Mouse (Mus musculus) heart, embryonic 16.5 days (tissue): ENCODE measurements at regions not wholly inside any gene's neighbourhood (a gene's known extent, or its start where the extent isn't known, plus 50 kb on each side); places are given as distances from the start of the nearest gene placed in this dataset.

Experiments
- ATAC-seq: fragments of 200-750 bp; cut with Nextera tagmentation; replicated peaks from 2 replicates; pipeline ENCODE4 v1.8.0; 2017; ENCODE audit warnings: moderate number of reproducible peaks; ENCODE audit not compliant: insufficient read depth, low FRiP score; ENCODE audit errors: extremely low read depth
- H3K27ac ChIP-seq: fragments of 300-500 bp; sonication (generic); 2 replicates; pipeline ENCODE4 v1.5.1; 2014; ENCODE audit warnings: mild to moderate bottlenecking, low read length, control low read depth, moderate library complexity
- H3K27me3 ChIP-seq: fragments of 300-500 bp; sonication (generic); 2 replicates; pipeline ENCODE4 v1.6.1; 2014; ENCODE audit warnings: low read length, mixed read lengths; ENCODE audit not compliant: control insufficient read depth, insufficient read depth
- H3K36me3 ChIP-seq: fragments of 300-500 bp; sonication (generic); 2 replicates; pipeline ENCODE4 v1.6.1; 2014; ENCODE audit not compliant: control insufficient read depth, insufficient read depth
- H3K4me1 ChIP-seq: fragments of 300-500 bp; sonication (generic); 2 replicates; pipeline ENCODE4 v1.6.1; 2014; ENCODE audit warnings: low read length, mixed read lengths; ENCODE audit not compliant: control insufficient read depth, insufficient read depth
- H3K4me2 ChIP-seq: fragments of 300-500 bp; sonication (generic); 2 replicates; pipeline ENCODE4 v1.6.1; 2014; ENCODE audit warnings: low read depth, mild to moderate bottlenecking, control low read depth, low read length
- H3K4me3 ChIP-seq: fragments of 300-500 bp; sonication (generic); 2 replicates; pipeline ENCODE4 v1.5.1; 2014; ENCODE audit warnings: mild to moderate bottlenecking, control low read depth, low read length
- H3K9ac ChIP-seq: fragments of 300-500 bp; sonication (generic); 2 replicates; pipeline ENCODE4 v1.6.1; 2014; ENCODE audit warnings: low read length, control low read depth
- H3K9me3 ChIP-seq: fragments of 300-500 bp; sonication (generic); replicated peaks from 2 replicates; pipeline ENCODE4 v1.6.1; 2016; ENCODE audit warnings: low read length; ENCODE audit not compliant: control insufficient read depth
- WGBS: fragments of 180-500 bp; shearing (Covaris S2); extraction: QIAGEN DNeasy Blood & Tissue Kit; methylation state at CpG from one replicate; pipeline ENCODE4 v1.1.7; 2014; 5-methylcytosine and 5-hydroxymethylcytosine counted together

GRCm38 (mm10) chr11:43952151-43952550 lies 51.1 kb upstream of the Adra1b start:
- no peak overlapping the region for H3K9ac ChIP-seq
- no peak overlapping the region for H3K4me2 ChIP-seq
- H3K27ac ChIP-seq = no peak overlapping the region
- no peak overlapping the region for H3K4me3 ChIP-seq
- WGBS = 71% methylated on average over 1 of the region's 1 CpGs
- H3K4me1 ChIP-seq = no peaks in the 10 kb centered on the region
- H3K27me3 ChIP-seq = no peaks in the 10 kb centered on the region
- H3K9me3 ChIP-seq = no peaks in the 10 kb centered on the region
- ATAC-seq = no peak
- H3K36me3 ChIP-seq = no peaks in the 10 kb centered on the region

GRCm38 (mm10) chr11:43958241-43958975 lies 57.4 kb upstream of the Adra1b start:
- Histone ChIP-seq H3K9ac (no peak overlapping the region), H3K9me3 (no peaks in the 10 kb centered on the region), H3K4me1 (peaks cover 12% of the 10 kb centered on the region; the same call in 1 of the 2 replicates), H3K27ac (no peak overlapping the region), H3K4me2 (no peak overlapping the region), H3K36me3 (no peaks in the 10 kb centered on the region), H3K4me3 (no peak overlapping the region), H3K27me3 (no peaks in the 10 kb centered on the region)
- 63% methylated on average over 3 of the region's 3 CpGs for WGBS
- no peak for ATAC-seq

GRCm38 (mm10) chr11:43958976-43959315 lies 57.9 kb upstream of the Adra1b start:
- WGBS = 29% methylated on average over 2 of the region's 2 CpGs
- Histone ChIP-seq H3K4me1 (peaks cover 12% of the 10 kb centered on the region; the same call in 1 of the 2 replicates), H3K27me3 (no peaks in the 10 kb centered on the region), H3K4me3 (no peak overlapping the region), H3K36me3 (no peaks in the 10 kb centered on the region), H3K27ac (no peak overlapping the region), H3K4me2 (no peak overlapping the region), H3K9ac (no peak overlapping the region), H3K9me3 (no peaks in the 10 kb centered on the region)
- ATAC-seq = no peak

GRCm38 (mm10) chr11:43960348-43961105 lies 59.5 kb upstream of the Adra1b start:
- peak overlapping the region; percentile 21; the same call in 1 of the 2 replicates for H3K27ac ChIP-seq
- peaks cover 12% of the 10 kb centered on the region; the same call in 1 of the 2 replicates for H3K4me1 ChIP-seq
- no peak overlapping the region for H3K4me2 ChIP-seq
- H3K4me3 ChIP-seq = no peak overlapping the region
- no peak overlapping the region for H3K9ac ChIP-seq
- H3K36me3 ChIP-seq = no peaks in the 10 kb centered on the region
- H3K27me3 ChIP-seq = no peaks in the 10 kb centered on the region
- ATAC-seq = no peak
- 80% methylated on average over 5 of the region's 5 CpGs for WGBS
- H3K9me3 ChIP-seq = no peaks in the 10 kb centered on the region

- H3K9ac ChIP-seq = no peak overlapping the region
- H3K4me3 ChIP-seq = no peak overlapping the region
- no peaks in the 10 kb centered on the region for H3K36me3 ChIP-seq
- peaks cover 12% of the 10 kb centered on the region; the same call in 1 of the 2 replicates for H3K4me1 ChIP-seq
- no peak for ATAC-seq
- peak overlapping the region; percentile 43; the same call in 1 of the 2 replicates for H3K27ac ChIP-seq
- H3K9me3 ChIP-seq = no peaks in the 10 kb centered on the region
- H3K27me3 ChIP-seq = no peaks in the 10 kb centered on the region
- H3K4me2 ChIP-seq = no peak overlapping the region
- WGBS = 64% methylated on average over 6 of the region's 6 CpGs
Observed at GRCm38 (mm10) chr11:43961398-43962070, 60.5 kb upstream of the Adra1b start.

GRCm38 (mm10) chr11:43967764-43968163 lies 66.8 kb upstream of the Adra1b start:
- no peak overlapping the region for H3K27ac ChIP-seq
- no peaks in the 10 kb centered on the region for H3K27me3 ChIP-seq
- 88% methylated on average over 1 of the region's 1 CpGs for WGBS
- H3K4me3 ChIP-seq = no peak overlapping the region
- no peaks in the 10 kb centered on the region for H3K4me1 ChIP-seq
- no peak overlapping the region for H3K4me2 ChIP-seq
- no peak overlapping the region for H3K9ac ChIP-seq
- H3K36me3 ChIP-seq = no peaks in the 10 kb centered on the region
- no peaks in the 10 kb centered on the region for H3K9me3 ChIP-seq
- ATAC-seq = no peak

GRCm38 (mm10) chr11:43971886-43972285 lies 70.9 kb upstream of the Adra1b start:
- Histone ChIP-seq H3K27ac (no peak overlapping the region), H3K9me3 (no peaks in the 10 kb centered on the region), H3K36me3 (no peaks in the 10 kb centered on the region), H3K4me2 (no peak overlapping the region), H3K4me3 (no peak overlapping the region), H3K27me3 (no peaks in the 10 kb centered on the region), H3K4me1 (no peaks in the 10 kb centered on the region), H3K9ac (no peak overlapping the region)
- no peak for ATAC-seq
- 73% methylated on average over 3 of the region's 3 CpGs for WGBS

- H3K9me3 ChIP-seq = no peaks in the 10 kb centered on the region
Observed at GRCm38 (mm10) chr11:43976024-43976423, 75.0 kb upstream of the Adra1b start.

GRCm38 (mm10) chr11:43979406-43979805 lies 78.4 kb upstream of the Adra1b start:
- H3K4me3 ChIP-seq = no peak overlapping the region
- no peaks in the 10 kb centered on the region for H3K27me3 ChIP-seq
- ATAC-seq = no peak
- 83% methylated on average over 7 of the region's 7 CpGs for WGBS
- no peaks in the 10 kb centered on the region for H3K4me1 ChIP-seq
- no peak overlapping the region for H3K9ac ChIP-seq
- H3K27ac ChIP-seq = no peak overlapping the region
- H3K4me2 ChIP-seq = no peak overlapping the region
- H3K36me3 ChIP-seq = no peaks in the 10 kb centered on the region
- no peaks in the 10 kb centered on the region for H3K9me3 ChIP-seq

More at GRCm38 (mm10) chr11:43976024-43976423, 75.0 kb upstream of the Adra1b start:
- no peak overlapping the region for H3K4me2 ChIP-seq
- no peak overlapping the region for H3K4me3 ChIP-seq
- no peak overlapping the region for H3K9ac ChIP-seq
- ATAC-seq = no peak
- H3K27ac ChIP-seq = no peak overlapping the region
- no peaks in the 10 kb centered on the region for H3K36me3 ChIP-seq
- 44% methylated on average over 4 of the region's 4 CpGs for WGBS
- H3K27me3 ChIP-seq = no peaks in the 10 kb centered on the region
- H3K4me1 ChIP-seq = no peaks in the 10 kb centered on the region
